Mouse (Mus musculus): Measurements from ENCODE around the gene Atf6. TPM values are rescaled to one million over a fixed set of nuclear protein-coding genes. Genes with fewer than 3 reads are reported as not detected.

The Atf6 gene
- polyA plus RNA-seq, 1 experiment from 2014 or later, result 8.7 TPM

DNA sequence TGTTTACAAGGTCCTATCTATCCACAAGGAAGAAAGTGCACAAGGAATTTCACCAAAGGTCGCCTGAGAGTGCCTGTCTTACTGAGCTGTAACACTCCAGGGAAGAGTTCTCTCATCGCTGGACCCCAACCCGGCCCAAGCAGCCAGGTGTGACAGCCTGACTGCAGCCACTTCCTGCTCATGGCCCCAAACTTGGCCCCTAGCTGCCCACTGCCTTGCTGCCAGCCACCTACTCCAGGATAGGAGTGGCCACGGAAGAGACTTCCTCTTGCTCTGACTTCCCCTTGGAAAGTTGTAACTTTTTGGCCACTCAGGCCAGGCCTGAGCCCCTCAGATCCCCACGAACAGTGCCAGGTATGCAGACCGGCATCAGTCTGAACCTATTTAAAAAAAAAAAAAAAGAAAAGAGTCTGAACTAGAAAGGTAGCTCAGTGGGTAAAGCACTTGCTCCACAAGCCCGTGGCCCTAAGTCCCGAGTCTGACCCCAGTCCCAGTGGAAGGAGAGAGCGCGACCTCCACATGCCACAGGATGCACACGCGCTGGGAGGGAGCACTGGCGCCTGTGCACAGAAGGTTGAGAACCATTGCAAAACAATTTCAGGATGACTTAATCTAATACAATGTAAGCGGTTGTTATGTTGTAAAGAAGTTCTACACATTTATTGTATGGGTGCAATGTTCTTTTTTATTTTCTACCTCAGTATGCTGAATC lies 47.3 kb downstream of the Atf6 start:
- no peak overlapping the region for H3K9ac ChIP-seq (replicated peaks; ENCODE audit: low read length)
- H3K27me3 ChIP-seq (ENCODE audit: insufficient read depth, low read length), result no peaks in the 10 kb centered on the region
- WGBS, result 72% methylated on average over 14 of the region's 14 CpGs
- ATAC-seq (ENCODE audit: low FRiP score, low TSS enrichment), result no peak
- H3K4me1 ChIP-seq (ENCODE audit: insufficient read depth, low read length), result 0 out of 2 replicates have a peak, but pooled peaks cover 3% of the 10 kb centered on the region
- H3K36me3 ChIP-seq (ENCODE audit: insufficient read depth, low read length), result 0 out of 2 replicates have a peak, but pooled peaks cover 2% of the 10 kb centered on the region
- H3K27ac ChIP-seq (ENCODE audit: low read length), result no peak overlapping the region
- H3K9me3 ChIP-seq (ENCODE audit: low read length), result no peaks in the 10 kb centered on the region
- H3K4me2 ChIP-seq (replicated peaks; ENCODE audit: low read depth, low read length), result no peak overlapping the region
- no peak overlapping the region for H3K4me3 ChIP-seq (ENCODE audit: low read length)

DNA sequence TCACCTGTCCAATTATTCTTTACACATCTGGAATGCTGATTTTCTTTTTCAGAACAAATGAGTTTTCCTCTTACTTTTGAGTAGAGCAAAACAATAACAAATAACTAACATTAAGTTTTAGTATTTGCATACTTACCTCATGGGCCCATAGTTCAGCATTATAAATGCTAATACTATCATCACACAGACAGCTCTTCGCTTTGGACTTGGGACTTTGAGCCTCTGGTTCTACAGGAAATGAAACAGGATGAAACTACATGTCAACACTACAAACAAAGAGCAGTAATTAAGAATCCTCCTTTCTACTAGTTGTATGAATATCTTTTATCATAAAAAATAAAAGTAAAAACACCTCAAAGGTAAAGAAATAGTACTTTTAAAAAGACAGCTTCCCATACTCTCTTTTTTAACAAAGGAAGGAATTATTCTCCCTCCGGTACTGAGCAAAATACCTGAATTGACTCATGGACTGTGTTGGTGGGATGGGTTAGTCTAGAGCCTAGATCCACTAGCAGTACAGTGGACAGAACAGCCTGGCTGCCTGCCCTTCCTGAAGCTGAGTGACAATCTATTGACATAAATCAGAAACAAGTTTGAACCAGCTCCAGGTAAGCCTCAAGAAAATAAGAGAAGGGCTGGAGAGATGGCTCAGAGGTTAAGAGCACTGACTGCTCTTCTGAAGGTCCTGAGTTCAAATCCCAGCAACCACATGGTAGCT lies 52.1 kb downstream of the Atf6 start:
- ATAC-seq (ENCODE audit: low FRiP score, low TSS enrichment), result no peak
- no peak overlapping the region for H3K4me2 ChIP-seq (replicated peaks; ENCODE audit: low read depth, low read length)

DNA sequence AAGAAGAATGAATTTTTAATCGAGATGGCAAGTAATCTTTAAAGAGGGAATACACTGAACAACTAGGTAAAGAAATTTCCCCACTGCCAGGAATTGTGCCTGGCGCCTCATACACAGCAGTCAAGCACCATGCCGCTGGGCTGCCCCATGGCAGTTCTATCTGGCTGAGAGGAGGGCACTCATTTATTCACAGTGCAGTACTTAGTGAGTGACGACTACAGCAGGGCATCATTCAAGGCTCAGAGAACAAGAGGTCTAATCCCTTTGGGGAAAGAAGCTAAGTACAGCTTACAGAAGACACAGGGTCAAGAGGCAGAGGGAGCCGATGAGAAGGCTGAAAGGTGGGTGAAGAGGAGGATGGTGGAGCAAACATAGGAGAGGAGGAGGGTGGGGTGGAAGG lies 54.7 kb downstream of the Atf6 start:
- Histone ChIP-seq H3K27me3 (ENCODE audit: insufficient read depth, low read length) (no peaks in the 10 kb centered on the region), H3K4me2 (replicated peaks; ENCODE audit: low read depth, low read length) (no peak overlapping the region), H3K9ac (replicated peaks; ENCODE audit: low read length) (no peak overlapping the region), H3K4me3 (ENCODE audit: low read length) (no peak overlapping the region), H3K9me3 (ENCODE audit: low read length) (no peaks in the 10 kb centered on the region), H3K36me3 (ENCODE audit: insufficient read depth, low read length) (0 out of 2 replicates have a peak, but pooled peaks cover 2% of the 10 kb centered on the region), H3K4me1 (ENCODE audit: insufficient read depth, low read length) (no peaks in the 10 kb centered on the region), H3K27ac (ENCODE audit: low read length) (no peak overlapping the region)
- no peak for ATAC-seq (ENCODE audit: low FRiP score, low TSS enrichment)
- 84% methylated on average over 5 of the region's 5 CpGs for WGBS

More for the DNA sequence above, 52.1 kb downstream of the Atf6 start:
- Histone ChIP-seq H3K4me1 (ENCODE audit: insufficient read depth, low read length) (0 out of 2 replicates have a peak, but pooled peaks cover 2% of the 10 kb centered on the region), H3K27me3 (ENCODE audit: insufficient read depth, low read length) (no peaks in the 10 kb centered on the region), H3K4me3 (ENCODE audit: low read length) (no peak overlapping the region), H3K27ac (ENCODE audit: low read length) (no peak overlapping the region), H3K36me3 (ENCODE audit: insufficient read depth, low read length) (0 out of 2 replicates have a peak, but pooled peaks cover 2% of the 10 kb centered on the region), H3K9me3 (ENCODE audit: low read length) (no peaks in the 10 kb centered on the region), H3K9ac (replicated peaks; ENCODE audit: low read length) (no peak overlapping the region)
- 93% methylated on average over 2 of the region's 2 CpGs for WGBS

DNA sequence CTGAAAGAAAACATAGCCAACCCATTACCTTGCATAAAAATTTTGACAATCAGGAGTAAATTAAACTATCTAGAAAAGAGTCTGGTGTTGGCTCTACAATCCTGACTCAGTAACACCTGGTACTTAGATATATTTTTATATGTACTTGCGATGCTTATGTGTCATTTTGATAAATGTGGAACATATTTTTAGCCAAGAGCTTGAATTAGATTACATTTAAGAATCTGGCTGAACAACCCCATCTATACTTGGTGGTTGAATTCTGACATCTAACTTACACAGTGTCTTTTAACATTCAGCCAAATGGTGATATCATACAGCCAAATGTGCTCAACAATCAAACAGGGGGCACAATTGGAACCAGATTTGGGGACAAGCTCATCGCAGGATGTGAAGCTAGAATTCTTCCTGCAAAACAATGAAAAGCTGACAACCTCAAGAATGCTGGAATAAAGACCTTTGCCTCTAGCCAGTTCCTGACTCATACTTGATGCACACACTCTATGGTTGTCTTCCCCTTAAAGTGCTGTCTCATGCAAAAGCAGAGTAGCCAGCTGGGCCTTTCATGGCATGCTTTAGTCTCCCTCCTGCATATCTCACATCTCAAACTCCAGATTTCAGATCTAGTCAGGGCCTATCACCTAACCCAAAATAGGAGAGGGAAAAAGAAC lies 59.8 kb downstream of the Atf6 start:
- no peaks in the 10 kb centered on the region for H3K4me1 ChIP-seq (ENCODE audit: insufficient read depth, low read length)
- H3K27ac ChIP-seq (ENCODE audit: low read length), result no peak overlapping the region
- no peak overlapping the region for H3K4me3 ChIP-seq (ENCODE audit: low read length)
- H3K27me3 ChIP-seq (ENCODE audit: insufficient read depth, low read length), result no peaks in the 10 kb centered on the region
- no peaks in the 10 kb centered on the region for H3K36me3 ChIP-seq (ENCODE audit: insufficient read depth, low read length)
- H3K9ac ChIP-seq (replicated peaks; ENCODE audit: low read length), result no peak overlapping the region
- H3K4me2 ChIP-seq (replicated peaks; ENCODE audit: low read depth, low read length), result no peak overlapping the region
- H3K9me3 ChIP-seq (ENCODE audit: low read length), result no peaks in the 10 kb centered on the region
- WGBS, result 77% methylated on average over 2 of the region's 2 CpGs
- no peak for ATAC-seq (ENCODE audit: low FRiP score, low TSS enrichment)

DNA sequence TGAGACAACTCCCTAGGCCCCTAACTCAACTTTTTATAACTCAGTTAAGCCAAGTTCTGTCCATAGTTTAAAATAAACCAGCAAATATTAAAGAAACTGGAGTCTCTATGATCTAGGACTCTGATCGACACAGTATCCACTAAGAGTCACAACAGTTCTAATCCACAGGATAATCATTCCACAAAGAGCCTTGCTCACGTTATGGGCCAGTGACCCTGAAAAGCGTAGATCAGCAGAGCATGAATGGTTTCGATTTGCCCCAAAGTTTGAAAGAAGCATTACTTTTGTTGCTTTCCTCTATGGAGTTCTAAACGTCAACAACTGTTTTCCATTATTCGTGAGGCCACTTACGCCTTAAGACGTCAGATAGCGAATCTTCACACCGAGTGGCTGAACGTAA lies 62.9 kb downstream of the Atf6 start:
- Histone ChIP-seq H3K27me3 (ENCODE audit: insufficient read depth, low read length) (no peaks in the 10 kb centered on the region), H3K4me2 (replicated peaks; ENCODE audit: low read depth, low read length) (no peak overlapping the region), H3K36me3 (ENCODE audit: insufficient read depth, low read length) (no peaks in the 10 kb centered on the region), H3K4me1 (ENCODE audit: insufficient read depth, low read length) (no peaks in the 10 kb centered on the region), H3K9ac (replicated peaks; ENCODE audit: low read length) (no peak overlapping the region), H3K9me3 (ENCODE audit: low read length) (no peaks in the 10 kb centered on the region), H3K27ac (ENCODE audit: low read length) (no peak overlapping the region), H3K4me3 (ENCODE audit: low read length) (no peak overlapping the region)
- no peak for ATAC-seq (ENCODE audit: low FRiP score, low TSS enrichment)
- 70% methylated on average over 11 of the region's 11 CpGs for WGBS

DNA sequence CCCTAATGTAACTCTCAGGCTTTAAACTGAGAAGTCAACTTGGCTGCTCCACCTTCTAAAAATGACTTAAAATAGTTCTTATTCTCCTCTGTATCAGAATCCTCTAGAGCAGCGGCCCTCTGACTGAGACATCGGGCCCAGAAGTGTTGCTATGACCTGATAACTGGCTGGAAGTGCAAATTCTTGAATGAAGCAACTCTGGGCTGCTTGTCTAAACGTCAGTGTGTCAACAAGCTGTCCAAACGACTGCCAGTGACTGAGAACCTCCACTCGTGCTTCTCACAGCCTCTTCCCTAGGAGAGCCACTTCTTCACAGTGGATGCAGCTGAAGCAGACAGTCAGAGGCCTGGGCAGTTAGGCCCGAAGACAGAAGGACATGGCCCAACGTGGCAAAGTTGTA lies 64.9 kb downstream of the Atf6 start:
- no peak for ATAC-seq (ENCODE audit: low FRiP score, low TSS enrichment)
- no peak overlapping the region for H3K4me2 ChIP-seq (replicated peaks; ENCODE audit: low read depth, low read length)
- H3K4me3 ChIP-seq (ENCODE audit: low read length), result no peak overlapping the region
- H3K36me3 ChIP-seq (ENCODE audit: insufficient read depth, low read length), result 0 out of 2 replicates have a peak, but pooled peaks cover 2% of the 10 kb centered on the region
- no peaks in the 10 kb centered on the region for H3K27me3 ChIP-seq (ENCODE audit: insufficient read depth, low read length)
- H3K9me3 ChIP-seq (ENCODE audit: low read length), result no peaks in the 10 kb centered on the region
- whole genome bisulfite sequencing, result 65% methylated on average over 7 of the region's 7 CpGs
- no peak overlapping the region for H3K27ac ChIP-seq (ENCODE audit: low read length)
- H3K4me1 ChIP-seq (ENCODE audit: insufficient read depth, low read length), result no peaks in the 10 kb centered on the region
- H3K9ac ChIP-seq (replicated peaks; ENCODE audit: low read length), result no peak overlapping the region

DNA sequence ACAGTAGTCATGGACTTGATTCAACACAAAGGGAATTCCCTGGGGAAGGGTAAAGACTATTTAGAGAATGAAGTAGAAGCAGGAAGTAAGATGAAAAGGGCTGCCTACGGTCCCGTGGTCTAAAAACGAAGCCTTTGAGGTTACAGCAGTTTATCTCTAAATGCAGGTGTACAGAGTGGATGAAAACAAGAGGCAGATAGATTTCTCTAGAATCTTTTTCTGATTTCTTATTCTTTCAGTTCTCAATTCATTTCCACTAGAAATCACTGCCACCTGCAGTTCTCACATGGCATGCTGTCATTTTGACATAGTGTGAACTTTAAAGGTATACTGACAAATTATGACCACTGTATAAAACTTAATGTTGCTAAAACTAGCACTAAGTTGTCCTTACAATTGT lies 66.9 kb downstream of the Atf6 start:
- ATAC-seq (ENCODE audit: low FRiP score, low TSS enrichment), result no peak
- H3K27ac ChIP-seq (ENCODE audit: low read length), result no peak overlapping the region
- WGBS, result 60% methylated on average over 3 of the region's 3 CpGs
- no peaks in the 10 kb centered on the region for H3K9me3 ChIP-seq (ENCODE audit: low read length)
- no peak overlapping the region for H3K4me3 ChIP-seq (ENCODE audit: low read length)
- no peaks in the 10 kb centered on the region for H3K27me3 ChIP-seq (ENCODE audit: insufficient read depth, low read length)
- no peaks in the 10 kb centered on the region for H3K4me1 ChIP-seq (ENCODE audit: insufficient read depth, low read length)
- H3K4me2 ChIP-seq (replicated peaks; ENCODE audit: low read depth, low read length), result no peak overlapping the region
- H3K36me3 ChIP-seq (ENCODE audit: insufficient read depth, low read length), result 0 out of 2 replicates have a peak, but pooled peaks cover 2% of the 10 kb centered on the region
- no peak overlapping the region for H3K9ac ChIP-seq (replicated peaks; ENCODE audit: low read length)

DNA sequence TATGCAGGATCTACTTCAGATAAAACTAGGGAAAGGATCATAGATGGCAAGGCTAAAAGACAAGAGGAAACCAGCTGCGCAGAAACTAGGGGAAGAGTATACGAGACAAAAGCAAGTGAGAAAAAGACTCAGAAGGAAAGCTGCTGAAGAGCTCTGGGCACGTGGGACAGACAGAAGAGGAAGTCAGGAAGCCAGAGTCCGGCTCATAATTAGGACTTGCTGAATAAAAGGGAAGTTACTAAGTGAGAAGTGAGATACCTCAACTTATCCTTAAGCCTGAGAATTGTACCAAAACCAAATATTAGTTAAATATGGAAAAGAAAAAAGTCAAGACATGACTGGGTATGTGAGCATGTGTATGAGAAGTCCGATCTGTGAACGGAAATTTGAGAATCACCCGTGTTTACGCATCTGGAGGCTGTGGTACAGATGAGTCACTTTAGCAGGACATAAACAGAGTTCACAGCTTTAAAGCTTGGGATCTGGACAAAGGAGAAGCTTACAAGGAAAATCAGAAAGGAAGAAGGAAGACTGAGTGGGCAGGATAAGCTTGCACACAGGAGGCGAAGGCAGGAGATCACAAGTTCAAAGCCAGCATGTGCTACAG lies 71.7 kb downstream of the Atf6 start:
- no peaks in the 10 kb centered on the region for H3K4me1 ChIP-seq (ENCODE audit: insufficient read depth, low read length)
- H3K27me3 ChIP-seq (ENCODE audit: insufficient read depth, low read length), result no peaks in the 10 kb centered on the region
- peaks cover 7% of the 10 kb centered on the region for H3K36me3 ChIP-seq (ENCODE audit: insufficient read depth, low read length)
- 76% methylated on average over 9 of the region's 9 CpGs for WGBS
- no peaks in the 10 kb centered on the region for H3K9me3 ChIP-seq (ENCODE audit: low read length)
- H3K4me2 ChIP-seq (replicated peaks; ENCODE audit: low read depth, low read length), result no peak overlapping the region
- H3K9ac ChIP-seq (replicated peaks; ENCODE audit: low read length), result no peak overlapping the region
- no peak overlapping the region for H3K4me3 ChIP-seq (ENCODE audit: low read length)
- no peak for ATAC-seq (ENCODE audit: low FRiP score, low TSS enrichment)
- no peak overlapping the region for H3K27ac ChIP-seq (ENCODE audit: low read length)

DNA sequence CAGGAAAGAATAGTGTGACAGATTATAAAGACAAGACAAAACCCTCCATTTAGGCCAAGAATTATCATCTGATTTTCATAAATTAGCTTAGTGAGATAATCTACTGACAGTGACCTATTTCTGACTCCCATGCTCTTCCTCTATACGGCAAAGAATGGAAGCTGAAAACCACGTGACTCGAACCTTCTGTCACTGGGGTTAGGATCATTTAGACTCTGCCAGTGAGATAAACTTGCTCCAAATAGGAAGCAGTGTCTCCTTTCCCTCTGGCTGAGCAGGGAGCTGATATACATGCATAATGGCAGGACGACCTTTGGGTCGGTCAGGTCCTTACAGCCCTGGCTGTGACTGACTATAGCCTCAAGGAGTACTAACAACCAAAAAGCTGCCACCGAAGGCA lies 76.0 kb downstream of the Atf6 start:
- Histone ChIP-seq H3K27me3 (ENCODE audit: insufficient read depth, low read length) (no peaks in the 10 kb centered on the region), H3K9ac (replicated peaks; ENCODE audit: low read length) (no peak overlapping the region), H3K9me3 (ENCODE audit: low read length) (no peaks in the 10 kb centered on the region), H3K4me1 (ENCODE audit: insufficient read depth, low read length) (no peaks in the 10 kb centered on the region), H3K27ac (ENCODE audit: low read length) (no peak overlapping the region), H3K36me3 (ENCODE audit: insufficient read depth, low read length) (peaks cover 8% of the 10 kb centered on the region), H3K4me3 (ENCODE audit: low read length) (no peak overlapping the region), H3K4me2 (replicated peaks; ENCODE audit: low read depth, low read length) (no peak overlapping the region)
- 85% methylated on average over 6 of the region's 6 CpGs for WGBS
- ATAC-seq (ENCODE audit: low FRiP score, low TSS enrichment), result no peak

Data from kidney, embryonic 16.5 days (tissue).